Mouse (Mus musculus) hindbrain, embryonic 10.5 days (tissue): Measurements from ENCODE around the gene Gfod1. TPM values are rescaled to one million over a fixed set of nuclear protein-coding genes. Genes with fewer than 3 reads are reported as not detected.

Source experiments
- DNase-seq: peaks from one replicate; pipeline ENCODE4 v3.0.0-alpha.2; 2017; ENCODE audit warnings: low spot score
- H3K27ac ChIP-seq: fragments of 300-500 bp; sonication (generic); 2 replicates; pipeline ENCODE4 v1.5.1; 2016; ENCODE audit warnings: mild to moderate bottlenecking, moderate library complexity
- H3K27me3 ChIP-seq: fragments of 300-500 bp; sonication (generic); 2 replicates; pipeline ENCODE4 v1.6.1; 2016; ENCODE audit warnings: mild to moderate bottlenecking; ENCODE audit not compliant: poor library complexity, insufficient read depth, severe bottlenecking
- H3K36me3 ChIP-seq: fragments of 300-500 bp; sonication (generic); 2 replicates; pipeline ENCODE4 v1.6.1; 2016; ENCODE audit warnings: mild to moderate bottlenecking, moderate library complexity
- H3K4me1 ChIP-seq: fragments of 300-500 bp; sonication (generic); replicated peaks from 2 replicates; pipeline ENCODE4 v1.6.1; 2016; ENCODE audit warnings: mild to moderate bottlenecking
- H3K4me3 ChIP-seq: fragments of 300-500 bp; sonication (generic); 2 replicates; pipeline ENCODE4 v1.5.1; 2016; ENCODE audit warnings: mild to moderate bottlenecking, moderate library complexity
- H3K9me3 ChIP-seq: fragments of 300-500 bp; sonication (generic); 2 replicates; pipeline ENCODE4 v1.6.1; 2016; ENCODE audit warnings: mild to moderate bottlenecking, moderate library complexity
- WGBS: fragments of 180-500 bp; shearing (Covaris S2); methylation state at CpG from one replicate; pipeline ENCODE4 v1.1.7; 2016; 5-methylcytosine and 5-hydroxymethylcytosine counted together
- polyA plus RNA-seq: library from polyadenylated mRNA; unstranded; fragments of >200 nt; fragmentation: Nextera tagmentation; extraction: Ambion mirVana; gene quantifications from 2 replicates; pipeline ENCODE4 v1.2.1, GENCODE M21; 2016

Gfod1 gene
- polyA plus RNA-seq, 1 experiment from 2014 or later = 0.43 TPM

- no peak overlapping the region for H3K27ac ChIP-seq
- DNase-seq = no peak
- H3K4me1 ChIP-seq = peaks cover 21% of the 10 kb centered on the region
- H3K4me3 ChIP-seq = no peak overlapping the region
- H3K27me3 ChIP-seq = no peaks in the 10 kb centered on the region
- H3K9me3 ChIP-seq = no peaks in the 10 kb centered on the region
- WGBS = 75% methylated on average over 4 of the region's 4 CpGs
- no peaks in the 10 kb centered on the region for H3K36me3 ChIP-seq
Observed at GRCm38 (mm10) chr13:43218764-43219163, 85.2 kb downstream of the Gfod1 start.

- H3K4me1 ChIP-seq = peaks cover 21% of the 10 kb centered on the region
- H3K9me3 ChIP-seq = no peaks in the 10 kb centered on the region
- no peak overlapping the region; the same call in 1 of the 2 replicates for H3K27ac ChIP-seq
- no peak overlapping the region for H3K4me3 ChIP-seq
- WGBS = 76% methylated on average over 4 of the region's 4 CpGs
- H3K27me3 ChIP-seq = no peaks in the 10 kb centered on the region
- no peak for DNase-seq
- no peaks in the 10 kb centered on the region for H3K36me3 ChIP-seq
Observed at GRCm38 (mm10) chr13:43218284-43218683, 85.7 kb downstream of the Gfod1 start.

- Histone ChIP-seq H3K4me1 (peaks cover 21% of the 10 kb centered on the region), H3K27ac (no peak overlapping the region), H3K9me3 (no peaks in the 10 kb centered on the region), H3K4me3 (no peak overlapping the region), H3K36me3 (no peaks in the 10 kb centered on the region), H3K27me3 (no peaks in the 10 kb centered on the region)
- 78% methylated on average over 4 of the region's 4 CpGs for WGBS
- DNase-seq = no peak
Observed at GRCm38 (mm10) chr13:43217686-43218085, 86.3 kb downstream of the Gfod1 start.

- peaks cover 24% of the 10 kb centered on the region for H3K4me1 ChIP-seq
- H3K36me3 ChIP-seq = no peaks in the 10 kb centered on the region
- 85% methylated on average over 8 of the region's 8 CpGs for WGBS
- H3K27me3 ChIP-seq = no peaks in the 10 kb centered on the region
- no peak for DNase-seq
- no peaks in the 10 kb centered on the region for H3K9me3 ChIP-seq
- no peak overlapping the region for H3K27ac ChIP-seq
- no peak overlapping the region for H3K4me3 ChIP-seq
Observed at GRCm38 (mm10) chr13:43217059-43217458, 86.9 kb downstream of the Gfod1 start.

GRCm38 (mm10) chr13:43215994-43216706 lies 87.8 kb downstream of the Gfod1 start:
- no peak for DNase-seq
- Histone ChIP-seq H3K4me1 (peaks cover 24% of the 10 kb centered on the region), H3K27ac (0 out of 2 replicates have a peak overlapping the region, but pooled peaks have one; percentile 53), H3K27me3 (no peaks in the 10 kb centered on the region), H3K4me3 (no peak overlapping the region), H3K36me3 (no peaks in the 10 kb centered on the region), H3K9me3 (no peaks in the 10 kb centered on the region)
- WGBS = 75% methylated on average over 9 of the region's 9 CpGs

- no peak for DNase-seq
- H3K4me1 ChIP-seq = peaks cover 28% of the 10 kb centered on the region
- H3K27ac ChIP-seq = peak overlapping the region; percentile 53; the same call in 1 of the 2 replicates
- H3K4me3 ChIP-seq = peak overlapping the region; percentile 18; the same call in 1 of the 2 replicates
- no peaks in the 10 kb centered on the region for H3K9me3 ChIP-seq
- H3K27me3 ChIP-seq = no peaks in the 10 kb centered on the region
- WGBS = 15% methylated on average over 19 of the region's 19 CpGs
- no peaks in the 10 kb centered on the region for H3K36me3 ChIP-seq
Observed at GRCm38 (mm10) chr13:43215144-43215993, 88.6 kb downstream of the Gfod1 start.

GRCm38 (mm10) chr13:43212338-43212737 lies 91.6 kb downstream of the Gfod1 start:
- DNase-seq = no peak
- peaks cover 33% of the 10 kb centered on the region for H3K4me1 ChIP-seq
- H3K4me3 ChIP-seq = no peak overlapping the region
- 62% methylated on average over 7 of the region's 7 CpGs for WGBS
- no peaks in the 10 kb centered on the region for H3K36me3 ChIP-seq
- H3K9me3 ChIP-seq = no peaks in the 10 kb centered on the region
- H3K27me3 ChIP-seq = no peaks in the 10 kb centered on the region; the same call in 1 of the 2 replicates
- H3K27ac ChIP-seq = no peak overlapping the region

GRCm38 (mm10) chr13:43210956-43211355 lies 93.0 kb downstream of the Gfod1 start:
- H3K9me3 ChIP-seq = no peaks in the 10 kb centered on the region
- H3K27me3 ChIP-seq = no peaks in the 10 kb centered on the region; the same call in none of the 2 replicates
- H3K4me1 ChIP-seq = peaks cover 30% of the 10 kb centered on the region
- no peaks in the 10 kb centered on the region for H3K36me3 ChIP-seq
- WGBS = 88% methylated on average over 5 of the region's 5 CpGs
- H3K27ac ChIP-seq = no peak overlapping the region
- DNase-seq = no peak
- H3K4me3 ChIP-seq = no peak overlapping the region

GRCm38 (mm10) chr13:43209560-43209959 lies 94.4 kb downstream of the Gfod1 start:
- WGBS = 78% methylated on average over 5 of the region's 5 CpGs
- Histone ChIP-seq H3K4me1 (peaks cover 18% of the 10 kb centered on the region), H3K27me3 (no peaks in the 10 kb centered on the region; the same call in none of the 2 replicates), H3K27ac (no peak overlapping the region), H3K9me3 (no peaks in the 10 kb centered on the region), H3K4me3 (no peak overlapping the region), H3K36me3 (no peaks in the 10 kb centered on the region)
- no peak for DNase-seq

- no peak for DNase-seq
- Histone ChIP-seq H3K4me1 (peaks cover 18% of the 10 kb centered on the region), H3K4me3 (no peak overlapping the region), H3K27me3 (no peaks in the 10 kb centered on the region; the same call in none of the 2 replicates), H3K27ac (no peak overlapping the region), H3K36me3 (no peaks in the 10 kb centered on the region), H3K9me3 (no peaks in the 10 kb centered on the region)
- 48% methylated on average over 16 of the region's 16 CpGs for WGBS
Observed at GRCm38 (mm10) chr13:43208914-43209439, 95.0 kb downstream of the Gfod1 start.

GRCm38 (mm10) chr13:43206118-43206683 lies 97.8 kb downstream of the Gfod1 start:
- no peak overlapping the region for H3K4me3 ChIP-seq
- 90% methylated on average over 12 of the region's 12 CpGs for WGBS

GRCm38 (mm10) chr13:43203641-43204040 lies 100.3 kb downstream of the Gfod1 start:
- no peaks in the 10 kb centered on the region; the same call in 1 of the 2 replicates for H3K27me3 ChIP-seq
- H3K27ac ChIP-seq = no peak overlapping the region
- WGBS = 60% methylated on average over 5 of the region's 5 CpGs
- peaks cover 4% of the 10 kb centered on the region; the same call in 1 of the 2 replicates for H3K4me1 ChIP-seq
- no peak for DNase-seq
- H3K36me3 ChIP-seq = no peaks in the 10 kb centered on the region
- H3K4me3 ChIP-seq = no peak overlapping the region
- no peaks in the 10 kb centered on the region for H3K9me3 ChIP-seq

More at GRCm38 (mm10) chr13:43206118-43206683, 97.8 kb downstream of the Gfod1 start:
- peaks cover 15% of the 10 kb centered on the region for H3K4me1 ChIP-seq
- no peaks in the 10 kb centered on the region; the same call in none of the 2 replicates for H3K27me3 ChIP-seq
- no peaks in the 10 kb centered on the region for H3K9me3 ChIP-seq
- DNase-seq = no peak
- H3K36me3 ChIP-seq = no peaks in the 10 kb centered on the region
- H3K27ac ChIP-seq = no peak overlapping the region
